Mouse (Mus musculus) adrenal gland, postnatal 10 days (tissue): Measurements from ENCODE around the gene 4930432K21Rik. TPM values are rescaled to one million over a fixed set of nuclear protein-coding genes. Genes with fewer than 3 reads are reported as not detected.
A peak's percentile ranks its signal among the peaks of the same experiment; 100 is the strongest.

Source experiments
- DNase-seq: peaks from one replicate; pipeline ENCODE4 v3.0.0; 2021; ENCODE audit warnings: mixed read lengths
- long read RNA-seq, 2 experiments: library from polyadenylated mRNA; stranded (forward); transcript quantifications; one replicate each; pipeline ENCODE4 v2.0.0; 2021
- total RNA-seq, 2 experiments: library from RNA; stranded (reverse); gene quantifications; 2 replicates each; pipeline ENCODE4 v1.2.3; 2021

4930432K21Rik gene
- total RNA-seq: under 1 TPM; 0.36 to 0.79 TPM
- long read RNA-seq, experiment 1, partial matches to known transcripts: 0 of 1 reads
- long read RNA-seq, experiment 1, other reads (novel, unspliced or antisense): 1 of 1 reads
- long read RNA-seq, experiment 2: 0 reads

DNA sequence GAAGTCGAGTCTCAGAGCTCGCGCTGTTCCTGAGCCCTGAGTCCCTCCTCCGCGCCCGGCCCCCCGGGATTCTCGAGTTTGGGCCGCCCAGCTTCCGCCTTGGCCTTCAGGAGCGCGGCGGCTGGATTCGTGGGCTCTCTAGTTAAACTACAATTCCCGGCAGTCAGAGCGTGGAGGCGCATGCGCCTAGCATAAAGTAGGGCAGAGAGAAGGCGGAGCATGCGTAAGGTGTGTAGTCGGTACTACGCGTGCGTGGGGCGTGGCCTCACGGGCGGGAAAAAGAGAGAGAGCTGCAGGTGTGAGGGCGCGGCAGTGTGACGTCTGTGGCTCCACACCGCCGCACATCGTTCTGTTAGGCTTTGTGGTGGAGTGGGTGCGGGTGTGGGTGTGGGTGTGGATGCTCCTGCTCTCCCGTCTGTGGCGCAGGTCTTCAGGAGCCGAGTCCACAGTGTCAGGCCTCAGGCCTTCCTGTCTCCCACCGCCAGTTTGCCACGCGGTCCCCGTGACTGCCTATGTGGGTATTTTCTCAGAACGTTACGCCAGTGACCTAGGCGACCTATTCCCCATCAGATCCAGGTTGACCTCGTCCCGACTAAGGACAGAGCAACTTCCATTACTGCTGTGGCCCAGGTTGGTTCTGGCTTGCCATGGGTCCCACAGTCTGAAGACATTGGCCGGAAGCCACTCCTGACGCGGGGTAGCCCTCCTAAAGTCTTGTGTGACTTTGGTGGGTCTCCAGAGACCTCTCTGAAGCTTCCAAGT, at the start of gene 4930432K21Rik, which contains the start of gene Cc2d1a:
Gene 4930432K21Rik, plus strand, starts transcription at position 257 of the 762 bp plus-strand sequence.
Gene Cc2d1a, minus strand, starts transcription at position 168 of the 762 bp plus-strand sequence.
- DNase-seq: peak; percentile 93

DNA sequence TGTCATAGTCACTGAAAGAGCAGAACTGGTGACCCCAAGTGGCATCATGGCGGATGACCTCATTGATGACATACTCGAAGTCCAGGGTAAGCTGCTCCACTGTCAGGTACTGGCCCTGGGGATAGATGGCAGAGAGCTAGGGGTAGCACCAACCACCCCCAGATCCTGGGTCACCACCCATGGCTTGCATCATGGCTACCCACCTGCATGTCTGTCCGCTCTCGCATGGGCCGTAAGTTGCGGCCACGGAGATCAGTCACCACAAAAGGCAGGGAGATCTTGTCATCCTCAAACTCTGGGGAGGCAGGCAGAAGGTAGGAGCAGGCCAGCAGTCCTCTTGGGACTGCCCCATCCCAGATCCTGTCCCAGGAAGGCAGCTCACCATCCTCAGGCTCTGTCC, 49.4 kb upstream of the 4930432K21Rik start:
- DNase-seq: no peak

DNA sequence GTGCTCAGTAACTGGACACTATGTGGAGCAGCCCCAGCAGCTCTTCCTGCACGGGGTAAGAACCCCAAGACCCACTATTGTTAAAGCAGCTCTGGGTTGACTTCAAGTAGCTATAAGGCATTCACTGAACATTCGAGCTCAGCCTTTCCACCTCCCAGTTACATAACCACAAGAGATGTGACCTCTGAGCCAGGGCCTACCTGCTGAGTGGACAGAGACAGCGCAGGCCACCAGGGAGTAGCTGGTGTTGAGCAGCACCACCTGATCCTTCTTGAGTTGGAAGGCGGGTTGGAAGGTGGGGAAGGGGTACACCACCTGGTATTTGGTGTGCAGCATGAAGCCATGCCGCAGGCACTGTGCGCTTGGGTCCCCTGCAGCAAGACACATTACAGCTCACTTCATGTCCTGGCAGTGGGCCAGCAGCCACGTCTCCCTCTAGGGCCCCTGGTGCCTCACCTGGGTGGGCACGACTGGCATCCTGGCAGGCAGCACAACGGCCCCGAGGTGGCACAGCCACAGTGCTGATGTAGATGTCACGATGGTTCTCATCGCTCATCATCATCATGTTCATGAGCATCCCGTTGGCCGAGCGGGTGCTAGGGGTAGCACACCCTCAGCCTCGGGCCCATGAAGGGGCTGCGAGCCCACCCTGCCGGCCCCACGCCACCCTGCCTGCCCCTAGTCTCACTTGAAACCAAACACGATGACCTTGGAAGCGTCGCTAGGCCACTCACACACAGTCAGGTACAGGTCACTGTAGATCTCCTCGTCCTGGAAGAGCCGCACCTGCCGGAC, 46.2 kb upstream of the 4930432K21Rik start:
- DNase-seq: no peak

DNA sequence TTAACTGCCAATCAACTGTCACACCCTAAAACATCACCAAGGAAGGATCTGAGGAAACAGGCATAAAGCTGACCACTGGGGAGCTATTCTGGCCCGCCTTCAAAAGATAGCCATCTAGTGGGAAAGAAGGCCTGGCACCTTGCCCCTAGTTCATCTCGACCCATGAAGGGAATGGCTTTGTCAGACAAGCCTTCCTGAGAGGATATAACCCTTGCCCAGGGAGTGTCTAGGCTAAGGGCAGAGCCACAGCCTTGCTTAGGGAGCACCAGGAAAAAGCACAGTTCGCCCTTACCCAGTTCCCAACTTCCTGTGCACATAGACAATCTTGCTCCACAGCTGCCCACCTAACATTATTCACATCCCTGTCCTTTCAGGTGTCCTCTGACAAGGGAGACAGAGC, 44.2 kb upstream of the 4930432K21Rik start:
- DNase-seq: no peak

DNA sequence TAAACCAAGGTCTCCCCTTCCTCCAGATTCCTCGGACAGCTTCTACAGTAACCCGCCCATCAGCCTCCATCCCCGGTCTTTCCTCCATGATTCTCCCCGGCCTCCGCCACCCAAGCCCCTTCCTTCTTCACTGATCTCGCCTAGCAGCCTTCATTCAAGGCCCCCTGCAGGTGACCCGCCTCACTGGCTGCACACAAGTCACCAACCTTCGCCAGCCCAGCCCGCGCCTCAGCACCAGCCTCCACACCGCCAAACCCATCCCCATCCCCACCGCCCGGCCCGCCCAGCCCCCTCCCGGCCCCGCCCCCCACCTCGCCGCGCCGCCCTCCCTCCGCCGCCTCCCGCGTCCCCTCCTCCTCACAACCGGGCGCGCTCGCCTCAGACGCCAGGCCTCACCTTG, 43.6 kb upstream of the 4930432K21Rik start:
- DNase-seq: peak; percentile 67

DNA sequence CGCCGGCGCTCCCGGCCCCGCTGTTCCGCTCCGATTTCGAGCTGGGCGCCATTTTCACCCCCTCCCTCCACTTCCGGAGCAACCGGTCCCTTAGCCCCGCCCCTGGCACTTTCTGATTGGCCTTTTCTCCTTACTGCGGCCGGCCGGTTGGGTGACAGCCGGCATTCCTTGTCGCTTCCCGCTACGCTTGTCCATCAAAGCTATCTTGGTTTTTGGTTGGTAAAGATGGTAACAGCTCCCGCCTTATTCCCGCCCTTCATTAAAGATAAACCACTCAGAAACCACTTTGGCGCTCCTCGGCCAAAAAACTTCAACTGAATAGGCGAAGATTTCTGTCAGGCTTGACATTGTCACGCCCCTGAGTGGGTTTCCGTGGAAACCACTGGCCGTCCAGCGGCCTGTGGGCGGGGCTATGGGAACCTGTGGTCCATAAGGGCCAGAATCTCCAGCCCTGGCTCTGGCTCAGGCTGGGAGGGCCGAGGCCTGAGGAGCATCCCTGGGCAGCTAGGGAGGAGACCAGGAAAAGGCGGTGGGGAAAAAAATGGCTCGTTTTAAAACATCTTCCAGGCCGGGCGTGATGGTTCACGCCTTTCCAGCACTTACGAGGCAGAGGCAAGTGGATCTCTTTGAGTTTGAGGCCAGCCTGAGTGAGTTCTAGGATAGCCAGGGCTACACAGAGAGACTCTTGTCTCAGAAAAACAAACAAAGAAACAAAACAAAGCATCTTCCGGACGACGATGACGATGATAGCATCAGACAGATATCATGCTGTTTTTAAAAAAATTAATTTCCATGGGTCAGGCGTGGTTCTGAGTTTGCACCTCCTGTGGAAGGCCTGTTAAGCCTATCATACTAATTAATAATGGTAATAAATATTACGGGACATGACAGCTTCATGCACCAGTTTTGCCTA, 42.9 kb upstream of the 4930432K21Rik start, which contains the start of gene Dcaf15:
Gene Dcaf15, minus strand, starts transcription at position 72 of the 913 bp plus-strand sequence.
- DNase-seq: peak; percentile 99

DNA sequence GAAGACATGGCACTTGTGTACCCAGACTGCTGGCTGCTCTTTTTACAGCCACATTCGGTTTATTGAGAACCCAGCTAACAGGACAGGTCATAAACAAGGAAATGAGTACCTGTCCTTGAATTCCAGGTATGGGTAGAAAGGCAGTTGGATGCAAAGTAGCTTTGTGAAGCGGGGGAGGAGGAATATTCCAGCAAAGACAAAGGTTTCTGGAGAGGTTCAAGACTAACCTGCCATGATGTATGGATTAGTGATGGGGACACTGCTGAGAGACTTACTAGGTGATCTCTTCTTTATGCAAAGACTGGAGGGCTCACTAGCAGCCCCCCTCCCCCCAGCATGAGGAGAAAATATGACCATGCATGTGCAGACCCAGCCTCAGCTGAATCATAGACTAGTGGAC, 42.1 kb upstream of the 4930432K21Rik start:
- DNase-seq: no peak

DNA sequence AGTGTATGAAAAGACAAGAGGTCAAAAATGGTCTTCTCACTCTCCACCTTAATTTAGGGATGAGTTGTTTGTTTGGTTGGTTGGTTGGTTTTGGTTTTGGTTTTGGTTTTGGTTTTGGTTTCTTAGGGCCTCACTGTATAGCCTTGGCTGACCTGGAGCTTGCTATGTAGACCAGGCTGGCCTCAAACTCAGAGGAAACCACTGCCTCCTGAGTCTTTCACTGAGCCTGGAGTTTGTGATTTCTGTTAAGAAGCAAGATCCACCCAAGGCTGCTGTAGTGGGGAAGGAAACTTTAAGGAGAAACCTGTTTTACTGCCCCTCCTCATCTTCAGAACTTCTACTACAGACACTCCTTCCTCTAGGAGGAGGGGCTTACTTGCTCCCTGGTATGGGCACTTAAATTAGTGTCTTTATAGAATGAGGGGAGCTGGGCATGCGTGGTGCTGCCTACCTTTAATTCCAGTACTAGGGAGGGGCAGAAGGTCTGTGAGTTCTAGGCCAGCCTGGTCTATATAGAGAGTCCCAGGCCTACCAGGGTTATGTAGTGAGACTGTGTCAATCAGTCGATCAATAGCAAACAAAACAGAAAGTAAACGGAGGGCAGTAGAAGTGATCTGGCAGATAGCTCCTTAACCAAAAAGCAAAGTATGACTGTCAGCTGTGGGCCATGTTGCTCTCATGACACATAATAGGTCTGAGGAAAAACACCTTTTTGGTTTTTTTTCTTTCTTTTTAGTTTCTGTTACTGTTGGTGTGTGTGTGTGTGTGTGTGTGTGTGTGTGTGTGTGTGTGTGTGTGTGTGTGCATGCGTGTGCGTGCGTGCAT, 41.4 kb upstream of the 4930432K21Rik start:
- DNase-seq: no peak

DNA sequence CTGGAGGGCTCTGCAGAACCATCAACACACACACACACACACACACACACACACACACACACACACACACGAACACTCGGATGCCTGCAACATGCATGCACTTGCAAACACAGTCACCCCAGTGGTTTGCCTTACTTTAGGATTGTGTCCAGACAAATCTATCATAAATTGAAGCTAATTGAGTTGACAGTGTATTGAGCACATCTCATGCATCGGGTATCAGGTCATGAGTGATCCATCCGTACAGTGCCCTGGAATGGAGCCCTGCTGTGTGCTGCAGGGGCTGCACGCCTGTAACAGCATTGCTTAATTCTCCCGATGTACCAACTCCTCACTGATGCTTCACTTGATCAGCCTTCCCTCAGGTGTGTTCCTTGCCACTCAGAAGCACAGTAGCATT, 32.2 kb upstream of the 4930432K21Rik start:
- DNase-seq: no peak

DNA sequence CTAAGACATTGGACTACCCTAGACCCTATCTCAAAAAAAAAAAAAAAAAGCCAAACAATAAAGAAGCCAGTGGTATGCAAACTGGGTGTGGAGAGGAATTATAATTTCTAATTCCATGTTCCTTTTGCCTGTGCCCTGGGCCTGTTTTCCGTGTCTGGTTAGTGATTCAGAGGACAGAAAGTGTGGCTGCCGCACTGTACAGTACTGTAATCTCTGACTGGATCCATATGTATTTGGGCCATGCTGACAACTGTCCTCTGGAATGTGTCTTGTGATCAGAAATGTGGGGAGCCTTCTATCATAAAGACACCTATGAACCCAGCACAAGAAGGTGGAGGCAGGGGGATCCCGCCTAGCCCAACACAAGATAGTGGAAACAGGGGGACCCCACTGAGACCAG, 25.7 kb upstream of the 4930432K21Rik start:
- no peak for DNase-seq

DNA sequence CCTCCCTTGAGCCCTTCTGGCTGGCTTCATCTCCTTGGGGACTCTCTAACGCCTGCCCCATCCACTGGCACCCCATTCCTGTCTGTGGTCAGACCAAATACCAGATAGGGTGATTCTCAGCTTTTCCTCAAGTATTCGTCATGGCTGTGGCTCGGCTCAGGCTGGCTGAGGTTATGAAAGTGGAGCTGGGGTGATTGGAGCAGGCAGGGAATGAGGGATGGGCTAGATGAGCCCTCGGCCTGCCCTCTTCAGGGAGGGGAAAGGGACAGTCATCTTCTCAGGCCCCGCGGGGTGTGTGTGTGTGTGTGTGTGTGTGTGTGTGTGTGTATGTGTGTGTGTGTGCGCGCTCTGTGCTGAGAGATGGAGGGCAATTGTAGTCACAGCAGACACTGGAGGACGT, 22.2 kb upstream of the 4930432K21Rik start, which contains the start of gene Podnl1:
Gene Podnl1, plus strand, starts transcription at position 334 of the 400 bp plus-strand sequence.
- DNase-seq: peak; percentile 57

DNA sequence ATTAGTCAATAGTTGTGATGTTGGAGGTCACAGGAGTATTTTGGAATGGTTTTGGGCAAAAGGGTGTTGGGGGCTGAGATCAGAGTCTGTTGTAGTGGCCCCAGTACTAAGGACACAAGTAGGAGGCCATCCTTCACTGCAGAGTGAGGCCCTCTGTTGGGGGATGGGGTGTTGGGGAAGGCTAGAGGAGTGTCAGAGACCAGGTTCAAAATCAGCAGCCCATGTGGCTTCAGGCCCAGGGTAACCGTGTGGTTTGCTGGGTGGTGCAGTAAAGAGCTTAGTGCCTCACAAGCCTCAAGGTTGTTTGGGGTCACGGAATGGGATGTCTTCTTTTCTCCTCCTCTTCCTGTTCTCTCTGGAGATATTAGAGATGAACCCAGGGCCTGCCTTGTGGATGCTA, 21.1 kb upstream of the 4930432K21Rik start:
- DNase-seq: no peak

DNA sequence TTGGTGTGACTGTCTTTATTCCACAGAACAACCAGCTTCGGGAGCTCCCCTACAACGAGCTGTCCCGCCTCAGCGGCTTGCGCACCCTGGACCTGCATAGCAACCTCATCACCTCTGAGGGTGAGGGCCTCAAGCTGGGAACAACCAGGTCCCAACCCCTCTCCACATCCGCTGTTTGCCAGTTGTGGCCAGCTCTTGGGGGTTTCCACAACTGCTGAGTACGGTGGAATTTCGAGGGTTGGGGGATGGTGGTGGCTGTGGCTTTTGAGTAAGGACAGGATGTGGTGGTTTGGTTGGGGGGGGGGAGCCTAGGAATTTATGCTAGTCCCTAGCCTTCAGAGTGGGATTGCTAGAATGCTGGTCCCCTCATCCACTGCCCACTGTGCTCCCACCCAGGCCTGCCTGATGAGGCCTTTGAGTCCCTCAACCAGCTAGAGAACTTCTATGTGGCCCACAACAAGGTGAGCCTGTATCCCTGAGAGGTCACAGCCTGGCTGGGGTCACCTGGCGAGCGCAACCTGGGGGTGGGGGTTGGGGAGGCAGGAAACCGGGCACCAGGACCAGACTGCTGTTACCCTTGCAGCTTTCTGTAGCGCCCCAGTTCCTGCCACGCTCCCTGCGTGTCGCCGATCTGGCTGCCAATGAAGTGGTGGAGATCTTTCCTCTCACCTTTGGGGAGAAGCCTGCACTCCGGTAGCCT, 20.5 kb upstream of the 4930432K21Rik start:
- DNase-seq: no peak

DNA sequence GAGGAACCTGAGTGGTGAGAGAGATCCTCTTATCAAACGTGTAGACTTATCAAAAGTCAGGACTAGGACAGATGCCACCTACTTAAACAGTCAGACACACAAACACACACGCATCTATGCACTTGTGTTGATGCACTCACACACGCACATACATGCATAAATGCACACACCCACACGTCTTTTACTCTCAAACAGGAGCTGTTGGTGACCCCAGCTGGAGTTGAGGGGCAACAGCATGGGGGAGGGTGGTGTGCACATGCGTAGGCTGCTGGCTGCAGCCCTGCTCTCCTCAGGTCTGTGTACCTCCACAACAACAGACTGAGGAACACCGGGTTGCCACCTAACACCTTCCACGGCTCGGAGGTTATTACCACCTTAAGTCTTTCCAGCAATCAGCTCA, 19.5 kb upstream of the 4930432K21Rik start:
- no peak for DNase-seq

DNA sequence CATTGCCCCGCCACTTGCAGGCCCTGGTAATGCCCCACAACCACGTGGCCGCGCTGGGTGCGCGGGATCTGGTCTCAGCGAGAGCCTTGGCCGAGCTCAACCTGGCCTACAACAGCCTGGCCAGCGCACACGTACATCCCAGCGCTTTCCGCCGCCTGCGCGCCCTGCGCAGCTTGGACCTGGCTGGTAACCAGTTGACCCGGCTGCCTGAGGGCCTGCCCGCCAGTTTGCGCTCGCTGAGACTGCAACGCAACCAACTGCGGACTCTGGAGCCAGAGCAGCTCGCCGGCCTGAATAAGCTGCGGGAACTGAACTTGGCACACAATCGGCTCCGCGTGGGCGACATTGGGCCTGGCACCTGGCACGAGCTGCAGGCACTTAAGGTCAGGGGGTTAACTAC, 17.0 kb upstream of the 4930432K21Rik start:
- peak; percentile 37 for DNase-seq

DNA sequence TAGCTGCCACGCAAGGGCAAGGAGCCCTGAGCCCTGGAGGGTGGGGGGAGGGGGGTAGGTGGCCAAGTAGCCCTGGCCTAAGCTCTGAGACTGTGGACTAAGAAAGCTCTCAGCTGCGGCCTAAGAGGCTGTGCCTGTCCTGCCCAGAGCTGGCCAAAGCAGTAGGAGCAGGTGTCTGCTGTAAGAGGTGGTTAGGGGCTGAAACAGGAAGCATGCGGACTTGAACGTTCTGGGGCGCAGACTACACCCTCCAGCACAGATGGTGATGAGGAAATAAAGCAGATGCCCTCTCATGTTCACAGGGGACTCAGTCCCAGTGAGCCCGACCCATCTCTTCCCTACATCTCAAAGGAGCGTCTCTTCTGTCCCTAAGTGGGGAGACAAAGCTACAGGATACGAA, 15.6 kb upstream of the 4930432K21Rik start:
- no peak for DNase-seq

DNA sequence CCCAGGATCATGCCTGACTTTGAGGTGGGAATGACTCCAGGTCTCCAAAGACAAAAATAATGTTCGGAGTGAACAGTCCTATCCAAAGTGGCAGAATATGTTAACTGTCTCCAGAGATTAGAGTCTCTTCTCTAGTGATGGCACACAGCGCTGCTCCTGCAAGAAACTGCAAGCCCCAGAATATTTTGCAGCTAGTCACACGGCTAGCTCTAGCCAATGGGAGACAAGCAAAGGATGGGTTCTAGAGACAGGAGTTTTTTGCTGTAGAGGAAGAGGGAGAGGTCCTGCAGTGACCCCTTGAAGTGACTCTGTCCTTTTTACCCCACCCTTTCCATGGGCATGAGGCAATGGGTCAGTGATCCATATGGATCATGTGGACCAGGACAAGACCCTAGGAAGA, 10.0 kb upstream of the 4930432K21Rik start:
- DNase-seq: no peak

DNA sequence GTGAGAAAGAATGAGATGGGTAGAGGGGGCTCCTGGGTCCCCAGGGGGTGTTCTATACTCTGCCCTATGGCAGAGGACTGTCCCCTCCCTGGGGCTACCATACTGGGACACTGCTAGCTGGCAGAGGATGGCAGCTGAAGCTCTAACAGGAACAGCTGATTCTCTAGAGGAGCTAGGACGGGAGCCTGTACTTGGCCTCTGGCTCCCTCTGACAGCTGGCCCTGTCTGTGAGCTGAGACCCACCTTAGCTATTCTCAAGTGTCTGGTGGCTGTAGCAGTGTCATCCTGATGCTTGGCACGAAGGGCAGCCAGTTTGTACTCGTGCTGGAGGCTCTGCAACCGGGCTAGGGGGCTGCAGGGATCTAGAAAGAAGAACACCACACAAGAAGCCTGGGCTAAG, 7.0 kb upstream of the 4930432K21Rik start:
- DNase-seq: no peak

DNA sequence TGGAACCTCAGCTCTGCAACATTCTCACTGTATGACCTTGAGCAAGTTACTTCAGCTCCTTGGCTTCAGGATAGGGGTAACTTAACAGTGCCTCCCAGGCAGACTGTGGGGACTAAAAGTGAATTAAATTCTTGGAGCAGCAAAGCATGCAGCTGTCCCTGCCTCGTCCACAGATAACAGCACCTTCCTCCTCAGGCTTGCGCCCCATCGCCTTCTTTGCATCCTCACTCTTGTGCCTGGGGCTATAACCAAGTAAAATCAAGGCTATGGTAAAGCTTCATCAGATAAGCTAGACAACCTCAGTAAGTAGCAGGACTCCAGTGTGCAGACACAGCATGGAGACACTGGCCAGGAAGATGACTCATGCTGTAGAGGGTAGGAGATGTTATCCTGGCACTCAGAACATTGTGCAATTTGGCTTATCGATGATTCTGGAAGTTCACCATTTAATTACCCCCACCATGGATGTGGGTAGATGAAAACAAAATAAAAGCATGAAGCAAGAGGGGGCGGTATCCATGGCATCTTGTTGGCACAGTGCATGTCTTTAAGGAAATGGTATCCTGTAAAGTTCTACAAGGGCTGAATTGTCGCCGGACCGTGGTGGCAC, 3.1 kb upstream of the 4930432K21Rik start:
- no peak for DNase-seq

DNA sequence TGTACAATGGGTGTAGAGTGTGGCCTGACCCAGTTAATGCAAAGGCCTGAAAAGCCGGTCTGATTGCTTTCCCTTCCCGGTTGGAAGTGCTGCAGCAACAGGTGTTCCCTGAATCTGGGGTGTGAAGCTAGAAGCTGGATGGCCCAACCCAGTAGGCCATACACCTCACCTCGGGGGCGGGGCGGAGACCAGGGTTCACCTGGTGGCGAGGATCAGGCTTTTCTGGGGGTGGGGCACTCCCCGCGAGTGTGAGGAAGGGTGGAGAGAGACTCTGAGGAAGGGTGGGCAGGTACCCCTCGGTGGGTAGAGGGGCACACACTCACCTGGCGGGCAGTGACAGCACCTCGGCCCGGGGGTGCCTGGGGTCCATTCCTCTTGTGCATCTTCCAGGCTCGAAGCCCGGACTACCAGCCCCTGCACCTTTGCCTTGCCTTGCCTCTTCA, 480 bp upstream of the 4930432K21Rik start:
- no peak for DNase-seq
